Mouse (Mus musculus): Measurements from ENCODE around the gene Crim1. TPM values are rescaled to one million over a fixed set of nuclear protein-coding genes. Genes with fewer than 3 reads are reported as not detected.

Gene Crim1
- polyA plus RNA-seq, 1 experiment from 2014 or later = 18.7 TPM

DNA sequence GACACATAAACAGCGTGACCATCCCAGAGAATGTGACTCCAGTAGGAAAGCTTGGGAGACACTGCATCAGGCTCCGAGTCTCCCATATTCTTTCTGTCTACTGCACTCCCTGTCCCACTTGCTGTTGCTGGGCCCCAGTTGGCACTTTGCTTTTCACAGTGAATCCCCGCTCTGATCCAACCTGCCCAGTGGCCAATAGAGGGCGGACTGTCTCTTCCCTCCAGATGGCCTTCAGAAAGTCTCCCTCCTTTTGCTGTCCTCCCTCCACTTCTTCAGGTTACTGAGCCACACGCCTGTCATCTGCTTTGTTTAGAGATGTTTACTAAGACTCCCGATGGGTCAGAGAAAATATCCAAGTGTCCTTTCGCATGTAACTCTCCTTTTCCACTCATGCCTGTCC is 2.9 kb upstream of the Crim1 start:
- Histone ChIP-seq H3K9ac (no peak overlapping the region), H3K27ac (no peak overlapping the region), H3K4me3 (replicated peaks; ENCODE audit: low read length) (no peak overlapping the region), H3K9me3 (ENCODE audit: control insufficient read depth, low read length) (no peaks in the 10 kb centered on the region), H3K4me2 (replicated peaks) (no peak overlapping the region), H3K4me1 (replicated peaks; ENCODE audit: control insufficient read depth, insufficient read depth, low read length) (no peaks in the 10 kb centered on the region), H3K27me3 (ENCODE audit: control insufficient read depth, insufficient read depth, low read length) (no peaks in the 10 kb centered on the region), H3K36me3 (replicated peaks; ENCODE audit: control insufficient read depth, insufficient read depth) (no peaks in the 10 kb centered on the region)
- no peak for DNase-seq (ENCODE audit: low spot score)
- ATAC-seq (ENCODE audit: low FRiP score) = no peak
- 20% methylated on average over 7 of the region's 7 CpGs for WGBS

DNA sequence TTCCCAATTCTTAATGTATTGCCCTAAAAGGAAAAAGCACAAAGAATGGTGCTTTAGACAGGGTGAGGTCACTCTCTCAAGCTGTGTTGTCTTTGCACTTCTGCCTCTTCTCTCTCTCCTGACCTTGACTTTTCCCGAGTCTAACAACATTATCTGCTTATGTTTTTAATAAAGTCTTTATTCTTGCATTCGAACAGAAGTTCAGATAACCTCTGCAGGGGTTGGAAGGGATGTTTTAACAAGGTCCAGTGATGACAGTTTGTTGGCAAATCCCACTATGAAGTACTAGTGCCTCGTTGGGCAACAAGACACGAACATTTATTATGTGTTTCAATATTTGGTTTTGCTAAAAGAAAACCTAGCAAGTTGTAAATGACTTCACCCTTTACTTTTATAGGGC is 1.9 kb upstream of the Crim1 start:
- 76% methylated on average over 4 of the region's 4 CpGs for whole genome bisulfite sequencing
- peaks cover 8% of the 10 kb centered on the region; the same call in 1 of the 2 replicates for H3K4me1 ChIP-seq (replicated peaks; ENCODE audit: control insufficient read depth, insufficient read depth, low read length)
- no peaks in the 10 kb centered on the region for H3K9me3 ChIP-seq (ENCODE audit: control insufficient read depth, low read length)
- no peak overlapping the region for H3K4me3 ChIP-seq (replicated peaks; ENCODE audit: low read length)
- no peak overlapping the region for H3K9ac ChIP-seq
- no peaks in the 10 kb centered on the region for H3K27me3 ChIP-seq (ENCODE audit: control insufficient read depth, insufficient read depth, low read length)
- ATAC-seq (ENCODE audit: low FRiP score) (no peak), DNase-seq (ENCODE audit: low spot score) (no peak)
- H3K27ac ChIP-seq = no peak overlapping the region
- no peaks in the 10 kb centered on the region for H3K36me3 ChIP-seq (replicated peaks; ENCODE audit: control insufficient read depth, insufficient read depth)
- H3K4me2 ChIP-seq (replicated peaks) = no peak overlapping the region

DNA sequence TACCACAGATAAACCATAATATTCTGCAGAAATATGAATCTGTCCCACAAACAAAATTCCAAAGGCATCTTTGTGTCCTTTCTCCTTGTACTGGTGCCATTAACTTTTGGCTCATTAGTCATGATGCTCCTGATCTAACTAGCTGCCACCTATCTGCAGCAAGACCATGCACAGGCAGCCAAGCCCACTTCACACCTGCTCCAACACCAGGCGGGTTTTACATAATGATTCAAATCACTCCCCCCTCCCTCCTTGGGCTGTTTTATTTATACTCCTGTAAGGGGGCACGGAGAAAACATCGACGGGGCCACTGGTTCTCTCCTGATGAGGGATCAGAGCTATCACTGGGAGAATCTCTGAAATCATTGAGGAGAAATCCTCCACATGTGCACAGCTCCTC is 1.2 kb upstream of the Crim1 start:
- ATAC-seq (ENCODE audit: low FRiP score) (no peak), DNase-seq (ENCODE audit: low spot score) (no peak)
- Histone ChIP-seq H3K36me3 (replicated peaks; ENCODE audit: control insufficient read depth, insufficient read depth) (no peaks in the 10 kb centered on the region), H3K9me3 (ENCODE audit: control insufficient read depth, low read length) (no peaks in the 10 kb centered on the region), H3K4me1 (replicated peaks; ENCODE audit: control insufficient read depth, insufficient read depth, low read length) (peaks cover 11% of the 10 kb centered on the region; the same call in 1 of the 2 replicates), H3K27ac (peak overlapping the region; percentile 90; the same call in 1 of the 2 replicates), H3K4me2 (replicated peaks) (peak overlapping the region; percentile 91), H3K27me3 (ENCODE audit: control insufficient read depth, insufficient read depth, low read length) (no peaks in the 10 kb centered on the region), H3K9ac (peak overlapping the region; percentile 71), H3K4me3 (replicated peaks; ENCODE audit: low read length) (peak overlapping the region; percentile 82)
- WGBS = 8% methylated on average over 4 of the region's 4 CpGs

DNA sequence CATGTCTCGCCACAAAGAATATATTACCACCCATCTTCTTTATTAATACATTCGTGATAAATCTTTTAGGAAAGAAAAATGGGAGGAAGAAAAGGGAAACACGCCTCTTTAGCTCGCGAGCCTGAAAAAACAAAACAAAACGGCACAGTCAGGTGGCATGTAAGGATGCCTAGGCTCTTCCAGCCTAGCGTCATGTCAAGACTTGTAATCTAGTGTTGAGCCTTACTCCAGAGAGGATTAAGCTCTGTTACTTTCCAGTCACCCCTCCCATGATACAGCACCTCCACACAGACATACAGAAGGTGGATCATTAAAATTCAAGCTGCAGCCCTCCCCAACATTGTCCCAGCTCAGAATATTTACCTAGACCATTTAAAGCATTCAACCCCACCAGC is 820 bp upstream of the Crim1 start:
- ATAC-seq (ENCODE audit: low FRiP score) (no peak), DNase-seq (ENCODE audit: low spot score) (no peak)
- Histone ChIP-seq H3K9me3 (ENCODE audit: control insufficient read depth, low read length) (no peaks in the 10 kb centered on the region), H3K4me2 (replicated peaks) (peak overlapping the region; percentile 91), H3K9ac (peak overlapping the region; percentile 71), H3K4me1 (replicated peaks; ENCODE audit: control insufficient read depth, insufficient read depth, low read length) (peaks cover 15% of the 10 kb centered on the region; the same call in 1 of the 2 replicates), H3K36me3 (replicated peaks; ENCODE audit: control insufficient read depth, insufficient read depth) (no peaks in the 10 kb centered on the region), H3K27me3 (ENCODE audit: control insufficient read depth, insufficient read depth, low read length) (no peaks in the 10 kb centered on the region), H3K27ac (peak overlapping the region; percentile 90), H3K4me3 (replicated peaks; ENCODE audit: low read length) (peak overlapping the region; percentile 82)
- WGBS = 3% methylated on average over 7 of the region's 7 CpGs

DNA sequence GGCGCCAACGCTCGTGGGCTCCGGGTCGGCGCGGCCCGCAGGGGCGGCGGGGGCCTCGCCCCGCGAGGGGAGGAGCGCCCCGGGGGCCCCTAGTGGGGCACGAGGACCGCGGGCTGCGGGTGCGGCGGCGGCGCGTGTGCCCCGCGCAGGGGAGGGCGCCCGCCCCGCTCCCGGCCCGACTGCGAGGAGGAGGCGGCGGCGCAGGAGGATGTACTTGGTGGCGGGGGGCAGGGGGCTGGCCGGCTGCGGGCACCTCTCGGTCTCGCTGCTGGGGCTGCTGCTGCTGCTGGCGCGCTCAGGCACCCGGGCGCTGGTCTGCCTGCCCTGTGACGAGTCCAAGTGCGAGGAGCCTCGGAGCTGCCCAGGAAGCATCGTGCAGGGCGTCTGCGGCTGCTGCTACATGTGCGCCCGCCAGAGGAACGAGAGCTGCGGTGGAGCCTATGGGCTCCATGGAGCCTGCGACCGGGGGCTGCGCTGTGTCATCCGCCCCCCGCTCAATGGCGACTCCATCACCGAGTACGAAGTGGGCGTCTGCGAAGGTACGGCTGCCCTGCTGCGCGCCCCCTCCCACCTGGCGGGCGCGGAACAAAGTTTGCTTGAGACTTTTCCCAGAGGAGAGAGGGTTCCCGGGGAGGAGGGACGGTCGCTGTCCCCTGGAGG is 643 bp downstream of the Crim1 start:
- Histone ChIP-seq H3K4me2 (replicated peaks) (peak overlapping the region; percentile 91), H3K27ac (peak overlapping the region; percentile 90), H3K4me3 (replicated peaks; ENCODE audit: low read length) (peak overlapping the region; percentile 82), H3K27me3 (ENCODE audit: control insufficient read depth, insufficient read depth, low read length) (no peaks in the 10 kb centered on the region), H3K4me1 (replicated peaks; ENCODE audit: control insufficient read depth, insufficient read depth, low read length) (peaks cover 24% of the 10 kb centered on the region; the same call in 1 of the 2 replicates), H3K9me3 (ENCODE audit: control insufficient read depth, low read length) (no peaks in the 10 kb centered on the region), H3K9ac (peak overlapping the region; percentile 85), H3K36me3 (replicated peaks; ENCODE audit: control insufficient read depth, insufficient read depth) (no peaks in the 10 kb centered on the region)
- WGBS = 1% methylated on average over 42 of the region's 73 CpGs
- DNase-seq (ENCODE audit: low spot score) = peak; percentile 44
- ATAC-seq (ENCODE audit: low FRiP score) = peak; percentile 52

DNA sequence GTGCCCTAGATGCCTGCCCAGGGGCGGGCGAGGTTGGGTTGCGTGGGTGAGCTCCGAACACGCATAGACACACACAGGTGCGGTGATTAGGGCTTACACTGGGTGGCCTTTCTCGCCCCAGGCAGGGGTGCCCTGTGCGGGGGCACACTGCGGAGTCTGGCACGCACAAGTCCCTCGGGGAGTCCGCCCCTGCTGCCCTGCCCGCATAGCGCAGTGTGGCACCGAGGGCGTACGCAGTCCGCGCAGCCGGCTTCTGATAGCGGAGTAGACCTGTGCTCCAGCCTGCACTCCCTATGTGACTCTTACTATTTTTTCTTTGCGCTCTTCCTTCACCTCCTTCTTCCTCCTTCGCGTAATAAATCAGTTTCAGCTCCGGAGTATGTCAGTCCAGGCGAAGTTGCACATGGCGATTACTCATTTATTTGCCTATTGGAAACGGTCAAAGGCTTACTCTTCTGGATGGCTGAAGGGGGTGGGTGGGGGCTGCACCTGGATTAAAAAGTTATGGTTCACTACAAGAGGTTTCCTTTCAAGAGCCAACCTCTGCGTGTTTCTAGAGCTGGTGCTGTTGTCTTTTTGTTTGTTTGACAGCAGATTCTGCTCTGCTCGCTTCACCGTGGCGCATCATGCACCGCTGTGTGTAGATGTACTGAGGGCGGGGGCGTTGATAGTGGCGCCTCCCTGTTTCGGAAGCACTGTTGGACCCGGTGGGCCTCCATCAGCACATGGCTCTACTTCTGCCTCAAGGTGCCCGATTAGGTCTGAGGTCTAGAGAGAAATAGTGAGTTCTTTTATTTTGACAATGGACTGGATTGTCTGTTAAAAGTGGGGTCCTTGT is 1.4 kb downstream of the Crim1 start:
- H3K27me3 ChIP-seq (ENCODE audit: control insufficient read depth, insufficient read depth, low read length) = no peaks in the 10 kb centered on the region
- under 1% methylated on average over 39 of the region's 39 CpGs for WGBS
- DNase-seq (ENCODE audit: low spot score) (peak; percentile 55), ATAC-seq (ENCODE audit: low FRiP score) (peak; percentile 44)
- H3K9ac ChIP-seq = peak overlapping the region; percentile 85
- peak overlapping the region; percentile 82 for H3K4me3 ChIP-seq (replicated peaks; ENCODE audit: low read length)
- H3K27ac ChIP-seq = peak overlapping the region; percentile 90
- H3K4me1 ChIP-seq (replicated peaks; ENCODE audit: control insufficient read depth, insufficient read depth, low read length) = peaks cover 29% of the 10 kb centered on the region
- peak overlapping the region; percentile 91 for H3K4me2 ChIP-seq (replicated peaks)
- no peaks in the 10 kb centered on the region for H3K36me3 ChIP-seq (replicated peaks; ENCODE audit: control insufficient read depth, insufficient read depth)
- no peaks in the 10 kb centered on the region for H3K9me3 ChIP-seq (ENCODE audit: control insufficient read depth, low read length)

DNA sequence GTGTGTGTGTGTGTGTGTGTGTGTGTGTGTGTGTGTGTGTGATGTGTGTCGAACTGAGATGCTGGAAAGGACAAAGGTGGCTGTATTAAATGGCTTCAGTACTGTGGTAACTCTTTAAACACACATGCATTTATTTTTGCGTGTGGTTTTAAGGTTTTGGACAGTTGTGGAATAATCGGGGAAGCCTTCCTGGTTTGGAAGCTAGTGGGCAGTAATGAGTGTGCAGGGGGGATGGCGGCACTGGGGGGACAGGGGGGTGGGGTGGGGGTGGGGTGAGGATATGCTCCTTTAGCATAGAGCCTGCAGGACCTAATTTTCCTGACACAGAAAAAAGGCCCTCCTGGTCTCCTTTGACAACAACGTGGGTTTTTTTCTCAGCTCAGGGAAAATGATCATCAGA is 2.2 kb downstream of the Crim1 start:
- ATAC-seq (ENCODE audit: low FRiP score) = no peak
- Histone ChIP-seq H3K36me3 (replicated peaks; ENCODE audit: control insufficient read depth, insufficient read depth) (no peaks in the 10 kb centered on the region), H3K4me2 (replicated peaks) (peak overlapping the region; percentile 91), H3K27me3 (ENCODE audit: control insufficient read depth, insufficient read depth, low read length) (no peaks in the 10 kb centered on the region), H3K27ac (0 out of 2 replicates have a peak overlapping the region, but pooled peaks have one; percentile 90), H3K4me1 (replicated peaks; ENCODE audit: control insufficient read depth, insufficient read depth, low read length) (peaks cover 35% of the 10 kb centered on the region), H3K4me3 (replicated peaks; ENCODE audit: low read length) (peak overlapping the region; percentile 82), H3K9me3 (ENCODE audit: control insufficient read depth, low read length) (no peaks in the 10 kb centered on the region), H3K9ac (peak overlapping the region; percentile 85)
- DNase-seq (ENCODE audit: low spot score) = no peak
- 5% methylated on average over 5 of the region's 5 CpGs for WGBS

DNA sequence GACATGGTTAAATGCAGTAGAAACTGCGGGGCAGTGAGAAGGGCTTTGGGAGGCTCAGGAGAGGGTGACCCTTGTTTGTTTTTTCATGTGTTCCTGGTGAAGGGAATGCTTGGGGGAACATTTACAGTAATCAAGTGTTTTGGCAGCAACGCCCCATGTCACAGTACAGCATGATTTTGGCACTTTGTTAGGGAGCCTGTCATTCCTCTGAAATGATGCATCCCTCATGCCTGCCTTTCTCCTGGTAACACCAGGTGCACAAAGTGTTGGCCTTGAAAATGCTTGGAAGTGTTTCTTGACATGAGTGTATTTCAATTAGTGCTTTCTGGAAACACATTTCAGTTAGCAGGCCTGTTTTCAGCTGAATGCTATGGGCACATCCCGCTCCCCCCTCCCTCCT is 2.7 kb downstream of the Crim1 start:
- ATAC-seq (ENCODE audit: low FRiP score) (no peak), DNase-seq (ENCODE audit: low spot score) (no peak)
- Histone ChIP-seq H3K27ac (no peak overlapping the region; the same call in 1 of the 2 replicates), H3K36me3 (replicated peaks; ENCODE audit: control insufficient read depth, insufficient read depth) (no peaks in the 10 kb centered on the region), H3K9me3 (ENCODE audit: control insufficient read depth, low read length) (no peaks in the 10 kb centered on the region), H3K4me2 (replicated peaks) (peak overlapping the region; percentile 91), H3K4me3 (replicated peaks; ENCODE audit: low read length) (peak overlapping the region; percentile 82), H3K9ac (peak overlapping the region; percentile 85), H3K27me3 (ENCODE audit: control insufficient read depth, insufficient read depth, low read length) (no peaks in the 10 kb centered on the region), H3K4me1 (replicated peaks; ENCODE audit: control insufficient read depth, insufficient read depth, low read length) (peaks cover 38% of the 10 kb centered on the region)
- WGBS = 44% methylated on average over 3 of the region's 3 CpGs

DNA sequence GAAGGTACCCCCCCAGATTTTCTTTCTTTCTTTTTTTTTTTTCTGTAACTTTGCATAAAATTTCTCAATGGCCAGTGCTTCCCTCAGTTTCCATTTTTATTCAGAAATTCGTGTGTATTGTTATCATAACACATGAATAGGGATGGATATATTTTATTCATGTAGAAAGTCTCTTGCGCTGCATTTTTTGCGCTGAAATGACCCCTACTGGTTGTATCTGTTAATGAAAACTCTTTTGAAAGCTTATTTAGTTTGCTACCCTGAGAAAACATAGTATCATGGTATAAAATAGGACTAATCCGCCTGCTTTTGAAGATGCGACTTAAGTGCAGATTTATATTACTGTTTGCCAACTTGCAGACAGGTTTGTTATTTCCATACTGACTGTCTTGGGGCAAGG is 3.4 kb downstream of the Crim1 start:
- 40% methylated on average over 5 of the region's 5 CpGs for WGBS
- Histone ChIP-seq H3K9me3 (ENCODE audit: control insufficient read depth, low read length) (no peaks in the 10 kb centered on the region), H3K9ac (peak overlapping the region; percentile 85; the same call in 1 of the 2 replicates), H3K4me3 (replicated peaks; ENCODE audit: low read length) (peak overlapping the region; percentile 82), H3K27ac (no peak overlapping the region), H3K4me2 (replicated peaks) (peak overlapping the region; percentile 91), H3K27me3 (ENCODE audit: control insufficient read depth, insufficient read depth, low read length) (no peaks in the 10 kb centered on the region), H3K36me3 (replicated peaks; ENCODE audit: control insufficient read depth, insufficient read depth) (no peaks in the 10 kb centered on the region), H3K4me1 (replicated peaks; ENCODE audit: control insufficient read depth, insufficient read depth, low read length) (peaks cover 38% of the 10 kb centered on the region)
- peak; percentile 79 for DNase-seq (ENCODE audit: low spot score)
- no peak for ATAC-seq (ENCODE audit: low FRiP score)

Data from hindbrain, embryonic 14.5 days (tissue).